Mouse (Mus musculus) embryonic facial prominence, embryonic 10.5 days (tissue): Measurements from ENCODE around the gene Dnajc15. TPM values are rescaled to one million over a fixed set of nuclear protein-coding genes. Genes with fewer than 3 reads are reported as not detected.

Experiments used
- DNase-seq: peaks from one replicate; pipeline ENCODE4 v3.0.0-alpha.2; 2017; ENCODE audit warnings: low spot score
- H3K27ac ChIP-seq: fragments of 300-500 bp; sonication (generic); replicated peaks from 2 replicates; pipeline ENCODE4 v1.5.1; 2016; ENCODE audit warnings: mild to moderate bottlenecking
- H3K27me3 ChIP-seq: fragments of 300-500 bp; sonication (generic); replicated peaks from 2 replicates; pipeline ENCODE4 v1.6.1; 2016; ENCODE audit warnings: low read depth, mild to moderate bottlenecking; ENCODE audit not compliant: poor library complexity, severe bottlenecking
- H3K36me3 ChIP-seq: fragments of 300-500 bp; sonication (generic); replicated peaks from 2 replicates; pipeline ENCODE4 v1.6.1; 2016; ENCODE audit warnings: mild to moderate bottlenecking, moderate library complexity
- H3K4me1 ChIP-seq: fragments of 300-500 bp; sonication (generic); 2 replicates; pipeline ENCODE4 v1.6.1; 2016
- H3K4me3 ChIP-seq: fragments of 300-500 bp; sonication (generic); 2 replicates; pipeline ENCODE4 v1.5.1; 2016; ENCODE audit warnings: mild to moderate bottlenecking, moderate library complexity
- H3K9me3 ChIP-seq: fragments of 300-500 bp; sonication (generic); 2 replicates; pipeline ENCODE4 v1.6.1; 2016; ENCODE audit warnings: mild to moderate bottlenecking
- WGBS: fragments of 180-500 bp; shearing (Covaris S2); methylation state at CpG from one replicate; pipeline ENCODE4 v1.1.7; 2016; 5-methylcytosine and 5-hydroxymethylcytosine counted together
- polyA plus RNA-seq: library from polyadenylated mRNA; unstranded; fragments of >200 nt; fragmentation: Nextera tagmentation; extraction: Ambion mirVana; gene quantifications from 2 replicates; pipeline ENCODE4 v1.2.1, GENCODE M21; 2016

The Dnajc15 gene
- polyA plus RNA-seq, 1 experiment from 2014 or later: 110 TPM

DNA sequence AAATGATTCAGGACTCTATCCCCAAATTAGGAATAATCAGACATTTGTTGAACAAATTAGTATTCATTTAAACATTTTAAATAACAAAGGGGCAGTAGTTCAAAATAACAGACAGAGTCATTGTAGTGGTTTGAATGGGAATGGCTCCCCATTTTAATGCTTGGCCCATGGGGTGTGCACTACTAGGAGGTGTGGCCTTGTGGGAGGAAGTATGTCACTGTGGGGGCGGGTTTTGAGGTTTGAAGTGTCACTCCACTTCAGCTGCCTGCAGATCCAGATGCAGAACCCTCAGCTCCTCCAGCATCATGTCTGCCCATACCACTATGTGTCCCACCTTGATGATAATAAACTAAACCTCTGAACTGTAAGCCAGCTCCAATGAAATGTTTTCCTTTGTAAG, 26.6 kb downstream of the Dnajc15 start:
- Histone ChIP-seq H3K4me1 (peaks cover 3% of the 10 kb centered on the region; the same call in 1 of the 2 replicates), H3K27me3 (no peaks in the 10 kb centered on the region), H3K9me3 (no peaks in the 10 kb centered on the region), H3K36me3 (peaks cover 18% of the 10 kb centered on the region), H3K27ac (no peak overlapping the region), H3K4me3 (no peak overlapping the region)
- 84% methylated on average over 1 of the region's 1 CpGs for WGBS
- DNase-seq: no peak

DNA sequence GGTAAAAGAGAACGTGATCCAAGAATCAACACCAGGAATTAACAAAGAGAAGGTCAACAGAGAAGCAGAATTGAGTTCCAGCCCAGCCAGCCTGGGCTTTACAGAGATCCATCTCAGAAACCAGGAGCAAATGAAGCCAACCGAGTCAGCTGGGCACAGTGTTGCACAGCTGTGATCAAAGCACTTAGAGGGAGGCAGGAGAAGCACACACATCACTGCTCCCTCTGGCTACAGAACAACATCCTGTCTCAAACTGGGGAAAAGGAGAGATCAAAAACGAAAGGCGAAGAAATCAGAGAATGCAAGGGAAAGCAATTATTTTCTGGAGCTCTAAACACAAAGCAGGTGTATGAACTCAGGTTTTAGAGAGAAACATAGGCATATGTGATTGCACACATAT, 28.7 kb downstream of the Dnajc15 start:
- H3K4me1 ChIP-seq: peaks cover 3% of the 10 kb centered on the region; the same call in 1 of the 2 replicates
- no peak for DNase-seq
- 0 out of 2 replicates have a peak, but pooled peaks cover 8% of the 10 kb centered on the region for H3K36me3 ChIP-seq
- no peaks in the 10 kb centered on the region for H3K27me3 ChIP-seq
- no peak overlapping the region for H3K4me3 ChIP-seq
- 64% methylated on average over 4 of the region's 4 CpGs for WGBS
- H3K27ac ChIP-seq: no peak overlapping the region
- no peaks in the 10 kb centered on the region for H3K9me3 ChIP-seq

DNA sequence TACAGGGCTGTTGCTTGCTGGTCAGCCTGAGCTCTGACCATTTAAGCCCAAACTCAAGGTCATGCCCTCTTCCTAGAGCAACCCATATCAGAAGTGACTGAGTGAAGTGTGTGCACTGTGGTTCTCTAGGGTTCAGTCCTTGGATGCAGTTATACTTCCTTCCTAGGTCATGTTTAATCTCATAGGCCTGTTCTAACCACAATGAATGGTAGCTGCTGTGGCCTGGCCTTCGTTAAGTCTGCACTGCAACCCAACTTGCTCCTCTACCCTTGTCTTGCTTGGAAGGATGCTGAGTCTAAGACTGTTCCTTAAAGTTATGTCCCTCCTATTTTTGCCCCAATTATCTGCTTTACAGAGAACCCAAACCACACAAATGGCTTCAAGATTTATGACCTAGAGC, 29.4 kb downstream of the Dnajc15 start:
- 0 out of 2 replicates have a peak, but pooled peaks cover 5% of the 10 kb centered on the region for H3K36me3 ChIP-seq
- WGBS: 93% methylated on average over 1 of the region's 1 CpGs
- DNase-seq: no peak

DNA sequence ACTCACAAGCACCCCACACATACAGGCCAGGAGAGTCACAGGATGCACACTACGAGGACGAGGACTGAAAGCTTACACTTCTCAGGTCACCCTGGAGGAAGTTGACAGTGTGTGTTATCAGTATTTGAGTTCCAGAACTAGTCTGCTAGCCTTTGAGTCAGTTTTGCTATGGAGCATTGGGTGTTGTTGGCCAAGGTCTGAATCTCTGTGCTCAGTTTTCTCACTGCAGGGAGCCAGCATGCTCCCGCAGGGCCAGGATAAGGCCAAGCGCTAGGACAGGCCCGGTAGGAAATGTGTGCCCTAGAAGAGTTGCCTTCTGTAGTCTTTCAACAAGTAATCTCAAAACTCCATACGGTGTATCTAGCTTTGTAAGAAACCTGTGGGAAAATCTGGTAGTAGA, 34.4 kb downstream of the Dnajc15 start:
- DNase-seq: no peak
- 77% methylated on average over 6 of the region's 6 CpGs for WGBS
- Histone ChIP-seq H3K9me3 (no peaks in the 10 kb centered on the region), H3K4me1 (no peaks in the 10 kb centered on the region), H3K4me3 (no peak overlapping the region), H3K27ac (no peak overlapping the region), H3K27me3 (no peaks in the 10 kb centered on the region), H3K36me3 (0 out of 2 replicates have a peak, but pooled peaks cover 5% of the 10 kb centered on the region)

More for the DNA sequence above, 29.4 kb downstream of the Dnajc15 start:
- peaks cover 3% of the 10 kb centered on the region; the same call in 1 of the 2 replicates for H3K4me1 ChIP-seq
- H3K27me3 ChIP-seq: no peaks in the 10 kb centered on the region
- H3K9me3 ChIP-seq: no peaks in the 10 kb centered on the region
- H3K27ac ChIP-seq: no peak overlapping the region
- H3K4me3 ChIP-seq: no peak overlapping the region

DNA sequence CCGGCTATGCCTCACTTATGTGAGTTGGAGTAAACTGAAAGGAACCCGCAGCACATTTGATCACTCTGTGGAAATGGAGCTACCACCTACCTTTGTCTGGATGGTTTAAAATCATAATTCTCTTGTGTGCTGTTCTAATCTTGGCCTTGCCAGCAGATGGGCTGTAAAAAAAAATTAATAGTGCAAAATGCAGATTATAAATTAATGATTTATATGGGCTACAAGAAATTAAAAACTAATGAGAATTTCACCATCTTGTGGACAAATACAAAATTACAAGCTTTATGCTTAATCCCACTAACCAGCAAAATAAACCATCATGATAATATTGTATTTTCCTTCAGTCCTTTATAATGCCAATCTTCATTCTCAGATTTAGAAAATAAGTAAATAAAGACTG, 34.8 kb downstream of the Dnajc15 start:
- 94% methylated on average over 2 of the region's 2 CpGs for WGBS
- no peaks in the 10 kb centered on the region for H3K27me3 ChIP-seq

DNA sequence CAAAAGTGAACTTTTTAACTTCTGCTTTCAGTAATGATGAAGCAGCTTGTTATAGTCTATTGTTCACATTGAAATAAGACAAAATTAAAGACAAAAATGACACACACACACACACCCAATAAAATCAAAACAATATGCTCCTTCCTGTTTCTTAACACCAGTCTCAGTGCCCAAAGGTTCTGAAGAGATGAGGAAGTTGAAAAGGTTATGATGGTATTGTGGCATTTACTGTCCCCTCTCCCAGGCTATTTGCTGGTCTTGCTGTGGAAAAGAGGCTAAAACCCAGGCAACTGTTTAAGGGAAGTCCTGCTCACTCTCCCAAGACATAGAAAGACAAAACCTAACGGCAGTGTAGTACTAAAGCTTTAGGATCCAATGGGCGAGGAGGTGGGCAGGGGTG, 38.1 kb downstream of the Dnajc15 start:
- 81% methylated on average over 2 of the region's 2 CpGs for WGBS
- DNase-seq: no peak
- H3K27ac ChIP-seq: no peak overlapping the region
- no peaks in the 10 kb centered on the region for H3K4me1 ChIP-seq
- no peaks in the 10 kb centered on the region for H3K27me3 ChIP-seq
- H3K36me3 ChIP-seq: peaks cover 7% of the 10 kb centered on the region; the same call in 1 of the 2 replicates
- H3K4me3 ChIP-seq: no peak overlapping the region
- H3K9me3 ChIP-seq: no peaks in the 10 kb centered on the region

More for the DNA sequence above, 34.8 kb downstream of the Dnajc15 start:
- no peak for DNase-seq
- Histone ChIP-seq H3K36me3 (0 out of 2 replicates have a peak, but pooled peaks cover 5% of the 10 kb centered on the region), H3K9me3 (no peaks in the 10 kb centered on the region), H3K4me1 (no peaks in the 10 kb centered on the region), H3K4me3 (no peak overlapping the region), H3K27ac (no peak overlapping the region)

DNA sequence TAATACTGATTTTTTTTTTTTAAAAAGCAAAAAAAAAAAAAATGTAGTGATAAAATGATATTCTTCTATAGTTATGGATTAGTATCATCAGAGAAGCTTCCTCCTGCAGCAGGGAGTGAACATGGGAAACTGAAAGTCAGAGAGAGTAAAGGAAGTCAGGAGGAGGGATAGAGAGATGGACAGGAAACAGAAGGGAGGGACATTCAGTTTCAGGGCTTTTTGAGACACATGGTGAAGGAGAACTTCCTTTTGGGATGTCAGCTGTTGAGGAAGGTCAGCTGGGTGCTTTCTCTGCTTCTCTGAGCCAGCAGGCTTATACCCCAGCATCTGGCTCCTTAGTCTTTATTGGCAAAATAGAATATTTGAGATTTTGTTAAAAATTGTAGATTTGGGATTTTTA, 42.6 kb downstream of the Dnajc15 start:
- H3K4me1 ChIP-seq: no peaks in the 10 kb centered on the region
- no peaks in the 10 kb centered on the region for H3K27me3 ChIP-seq
- H3K4me3 ChIP-seq: no peak overlapping the region
- H3K27ac ChIP-seq: no peak overlapping the region
- no peaks in the 10 kb centered on the region for H3K9me3 ChIP-seq
- H3K36me3 ChIP-seq: peaks cover 7% of the 10 kb centered on the region; the same call in 1 of the 2 replicates
- no peak for DNase-seq

DNA sequence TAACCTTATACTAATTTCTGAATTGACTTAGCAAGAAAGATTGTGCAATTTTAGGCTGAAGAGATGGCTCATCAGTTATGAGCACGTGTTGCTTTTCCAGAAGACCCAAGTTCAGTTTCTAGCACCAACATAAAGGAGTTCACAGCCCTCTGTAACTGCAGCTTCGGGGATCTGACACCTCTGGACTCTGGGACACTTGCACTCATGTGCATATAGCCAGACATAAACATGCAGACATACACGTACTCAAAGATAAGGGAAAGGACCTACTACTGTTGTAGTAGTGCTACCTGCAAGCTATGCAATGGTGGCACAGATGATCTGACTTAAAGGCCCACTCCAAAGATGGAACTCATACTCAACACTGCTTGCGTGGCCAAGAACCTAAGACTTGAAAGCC, 43.0 kb downstream of the Dnajc15 start:
- Histone ChIP-seq H3K4me1 (no peaks in the 10 kb centered on the region), H3K27me3 (no peaks in the 10 kb centered on the region), H3K36me3 (peaks cover 7% of the 10 kb centered on the region; the same call in 1 of the 2 replicates), H3K4me3 (no peak overlapping the region), H3K27ac (no peak overlapping the region), H3K9me3 (no peaks in the 10 kb centered on the region)
- no peak for DNase-seq
- 88% methylated on average over 4 of the region's 4 CpGs for WGBS

DNA sequence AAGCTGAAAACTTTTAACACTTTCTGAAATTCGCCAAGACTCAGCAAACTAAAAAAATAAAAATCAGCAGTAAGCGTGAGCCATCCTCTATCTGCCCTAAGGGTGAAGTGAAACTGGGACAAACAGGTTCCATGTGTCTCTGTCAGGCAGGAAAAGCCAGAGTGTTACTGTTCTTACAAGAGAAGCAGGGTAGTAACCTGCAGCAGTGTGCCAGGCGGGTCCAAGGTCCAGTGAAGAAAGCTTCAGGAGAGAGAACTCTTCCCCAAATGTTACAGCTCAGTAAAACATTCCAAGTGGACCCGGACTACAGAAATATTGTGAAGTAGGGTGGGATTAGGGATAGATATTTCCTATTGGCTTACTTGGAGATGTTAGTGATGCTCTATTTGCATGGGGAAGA, 45.3 kb downstream of the Dnajc15 start:
- no peaks in the 10 kb centered on the region for H3K9me3 ChIP-seq
- peaks cover 6% of the 10 kb centered on the region for H3K36me3 ChIP-seq
- no peak overlapping the region for H3K4me3 ChIP-seq
- no peak for DNase-seq
- H3K27me3 ChIP-seq: no peaks in the 10 kb centered on the region
- no peaks in the 10 kb centered on the region for H3K4me1 ChIP-seq
- 71% methylated on average over 4 of the region's 4 CpGs for WGBS
- no peak overlapping the region for H3K27ac ChIP-seq

DNA sequence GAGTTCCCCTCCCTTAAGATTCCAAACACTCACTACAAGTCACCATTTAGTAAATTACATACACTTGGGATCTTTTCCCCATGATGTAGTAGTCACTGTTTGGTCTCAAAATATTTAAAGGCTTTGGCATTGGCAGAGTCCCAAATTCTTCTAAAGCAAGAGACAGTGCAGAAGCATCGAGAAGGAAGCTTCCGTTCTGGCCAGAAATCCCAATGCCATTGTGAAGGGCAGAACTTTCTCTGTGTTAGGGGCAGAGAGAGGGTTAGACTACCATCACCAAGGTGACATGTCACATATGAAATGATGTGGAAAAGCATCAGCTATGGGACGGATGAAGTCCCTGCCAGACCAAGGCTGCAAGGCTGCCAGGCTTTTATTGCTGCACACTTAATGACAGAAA, 49.0 kb downstream of the Dnajc15 start:
- 91% methylated on average over 3 of the region's 3 CpGs for WGBS
- H3K27ac ChIP-seq: no peak overlapping the region
- H3K4me1 ChIP-seq: no peaks in the 10 kb centered on the region
- no peaks in the 10 kb centered on the region for H3K9me3 ChIP-seq
- no peak for DNase-seq
- H3K36me3 ChIP-seq: peaks cover 19% of the 10 kb centered on the region
- no peaks in the 10 kb centered on the region for H3K27me3 ChIP-seq
- no peak overlapping the region for H3K4me3 ChIP-seq

DNA sequence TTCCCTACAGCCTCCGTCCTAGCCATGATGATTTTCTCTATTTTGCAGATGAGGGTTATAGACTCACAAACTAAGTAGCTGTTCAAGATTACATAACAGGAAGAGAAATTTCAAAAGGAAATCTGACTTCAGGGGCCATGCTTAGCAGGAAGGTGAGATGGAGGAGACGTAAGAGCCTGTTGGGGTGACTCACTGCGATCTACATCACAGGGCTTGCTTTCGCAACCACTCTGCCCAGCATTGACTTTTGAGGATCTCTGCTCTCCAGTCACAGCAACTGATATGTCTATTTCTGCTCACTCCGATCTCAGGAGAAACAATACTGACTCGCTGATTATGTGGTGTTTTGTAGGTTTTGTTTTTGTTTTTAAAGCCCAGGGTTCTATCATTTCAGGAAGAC, 49.8 kb downstream of the Dnajc15 start:
- Histone ChIP-seq H3K4me1 (no peaks in the 10 kb centered on the region), H3K36me3 (peaks cover 20% of the 10 kb centered on the region), H3K4me3 (no peak overlapping the region), H3K9me3 (no peaks in the 10 kb centered on the region), H3K27me3 (no peaks in the 10 kb centered on the region), H3K27ac (no peak overlapping the region)
- 92% methylated on average over 6 of the region's 6 CpGs for WGBS
- no peak for DNase-seq

DNA sequence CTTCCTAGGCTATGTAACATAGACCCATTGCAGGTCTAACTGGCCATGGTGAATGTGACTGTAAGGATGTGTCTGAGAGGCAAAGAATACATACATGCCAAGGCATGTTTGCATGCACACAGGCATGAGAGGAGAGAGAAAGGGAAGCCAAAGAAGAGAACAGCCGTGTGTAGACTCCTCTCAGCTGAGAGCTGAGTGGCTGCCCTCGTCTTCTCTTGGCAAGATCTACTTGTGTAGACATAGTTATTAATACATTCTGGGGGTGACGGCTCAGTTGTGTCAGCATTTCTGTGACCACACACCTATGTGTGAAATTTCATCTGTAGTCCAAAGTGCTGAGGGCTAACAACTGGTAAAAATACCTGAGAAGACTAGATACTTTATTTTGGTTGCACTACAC, 55.1 kb downstream of the Dnajc15 start:
- Histone ChIP-seq H3K27ac (no peak overlapping the region), H3K4me3 (no peak overlapping the region)

DNA sequence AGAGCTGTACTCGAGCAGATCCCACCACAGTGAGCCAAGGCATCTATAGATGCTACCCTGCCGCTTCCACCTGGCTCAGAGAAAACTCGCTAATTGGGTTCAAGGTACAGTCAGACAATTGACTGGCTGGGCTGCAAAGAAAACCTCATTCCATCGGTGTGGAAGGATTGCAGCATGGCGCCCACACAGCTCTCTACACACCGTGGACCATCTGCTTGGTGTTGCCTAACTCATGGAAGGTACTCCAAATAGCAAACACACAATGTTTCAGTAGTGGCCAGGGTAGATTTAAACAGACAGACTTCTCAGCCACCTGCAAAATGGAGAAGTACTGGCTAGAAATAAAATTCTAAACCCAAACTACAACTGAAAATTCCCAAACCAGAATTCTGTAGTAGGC, 57.4 kb downstream of the Dnajc15 start:
- Histone ChIP-seq H3K9me3 (no peaks in the 10 kb centered on the region), H3K27ac (no peak overlapping the region), H3K4me1 (no peaks in the 10 kb centered on the region), H3K36me3 (peaks cover 14% of the 10 kb centered on the region), H3K4me3 (no peak overlapping the region), H3K27me3 (no peaks in the 10 kb centered on the region)
- 93% methylated on average over 6 of the region's 6 CpGs for WGBS
- DNase-seq: no peak

More for the DNA sequence above, 55.1 kb downstream of the Dnajc15 start:
- Histone ChIP-seq H3K36me3 (peaks cover 20% of the 10 kb centered on the region), H3K9me3 (no peaks in the 10 kb centered on the region), H3K27me3 (no peaks in the 10 kb centered on the region), H3K4me1 (no peaks in the 10 kb centered on the region)
- DNase-seq: no peak
- WGBS: 90% methylated on average over 3 of the region's 3 CpGs

DNA sequence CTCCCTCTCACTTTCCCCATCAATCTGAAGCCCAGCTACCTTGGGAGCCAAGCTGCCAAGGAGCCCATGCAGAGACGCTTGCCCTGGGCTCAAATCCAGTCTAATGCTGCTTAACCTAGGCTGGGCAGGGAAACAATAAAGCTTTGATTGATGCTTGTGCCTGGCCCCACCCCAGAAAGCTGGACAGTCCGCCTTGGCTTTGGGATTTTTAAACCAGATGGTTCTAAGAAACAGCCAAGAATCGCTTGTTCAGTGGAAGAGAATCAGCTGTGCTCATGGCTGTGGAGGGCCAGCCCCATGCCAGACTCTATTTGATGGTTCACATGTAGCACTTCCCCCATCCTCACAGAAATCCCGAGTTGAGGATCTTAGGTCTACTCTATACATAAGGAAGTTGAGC, 60.0 kb downstream of the Dnajc15 start:
- DNase-seq: no peak
- Histone ChIP-seq H3K9me3 (no peaks in the 10 kb centered on the region), H3K4me3 (no peak overlapping the region), H3K4me1 (no peaks in the 10 kb centered on the region), H3K36me3 (no peaks in the 10 kb centered on the region), H3K27me3 (no peaks in the 10 kb centered on the region), H3K27ac (no peak overlapping the region)
- 75% methylated on average over 4 of the region's 4 CpGs for WGBS
